Mouse (Mus musculus): ENCODE data around the gene Hist1h2bf.

GRCm38 (mm10) chr13:23621532-23622174 is 47.7 kb upstream of the Hist1h2bf start:
- TF ChIP-seq CTCF (IDR thresholded peaks at IDR 0.05 in 2 of 3, conservative IDR thresholded peaks at IDR 0.05 in 1 of 3; ENCODE audit: control insufficient read depth in 1 of 3, insufficient read depth in 1 of 3, low read depth in 2 of 3, low read length in 3 of 3, poor library complexity in 1 of 3, severe bottlenecking in 1 of 3) = no peak
- no peak for TF ChIP-seq ETS1 (IDR thresholded peaks at IDR 0.05; ENCODE audit: low read depth, low read length)
- peak; percentile 67 to 98 for TF ChIP-seq POLR2A (IDR thresholded peaks at IDR 0.05; ENCODE audit: control insufficient read depth in 1 of 2, insufficient read depth in 1 of 2, low read depth in 1 of 2, low read length in 2 of 2, poor library complexity in 1 of 2)
- peak; percentile 97 for TF ChIP-seq ZMIZ1 (IDR thresholded peaks at IDR 0.05; ENCODE audit: low read depth, low read length)
- TF ChIP-seq UBTF (IDR thresholded peaks at IDR 0.05; ENCODE audit: borderline replicate concordance, insufficient read depth, low read depth, low read length) = no peak
- TF ChIP-seq CHD2 (IDR thresholded peaks at IDR 0.05; ENCODE audit: low read length) = no peak
- no peak for TF ChIP-seq GATA1 (IDR thresholded peaks at IDR 0.05; ENCODE audit: low read depth, low read length)
- no peak for TF ChIP-seq GABPA (IDR thresholded peaks at IDR 0.05; ENCODE audit: low read depth, low read length)
- TF ChIP-seq EP300 (IDR thresholded peaks at IDR 0.05; ENCODE audit: low read depth in 1 of 2, low read length in 2 of 2) = no peak; a peak in 1 of 4 replicates
- TF ChIP-seq ZNF384 (IDR thresholded peaks at IDR 0.05; ENCODE audit: low read depth, low read length) = no peak
- TF ChIP-seq SIN3A (IDR thresholded peaks at IDR 0.05; ENCODE audit: low read length) = peak; percentile 4
- no peak for TF ChIP-seq TCF12 (IDR thresholded peaks at IDR 0.05; ENCODE audit: low read depth, low read length)
- TF ChIP-seq USF1 (IDR thresholded peaks at IDR 0.05; ENCODE audit: low read depth, low read length) = no peak
- no peak for TF ChIP-seq MAX (IDR thresholded peaks at IDR 0.05; ENCODE audit: low read length)

Measured in MEL (cell line).